Mouse (Mus musculus): ENCODE measurements around the gene Itga9. TPM values are rescaled to one million over a fixed set of nuclear protein-coding genes. Genes with fewer than 3 reads are reported as not detected.

Gene Itga9
- polyA plus RNA-seq, 1 experiment from 2014 or later, result 12.6 TPM

DNA sequence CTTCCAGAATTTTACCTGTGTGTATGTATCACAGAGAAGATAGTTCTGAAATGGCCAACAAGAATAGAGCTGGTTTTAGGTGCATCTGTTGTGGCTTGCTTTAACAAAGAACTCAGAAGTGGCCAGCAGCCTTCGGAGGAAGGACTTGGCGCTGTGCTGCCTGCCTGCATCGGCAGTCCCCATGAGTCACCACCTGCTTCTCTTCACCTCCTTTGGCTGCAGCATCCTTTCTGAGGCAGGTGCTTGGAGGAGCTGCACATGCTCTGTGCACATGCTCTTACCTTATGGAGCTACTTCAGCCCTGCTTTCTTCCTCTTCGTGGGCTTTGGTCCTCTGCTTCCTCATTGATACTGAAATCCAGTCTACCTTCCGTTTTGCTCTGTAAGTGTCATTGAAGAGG, 31.6 kb upstream of the Itga9 start:
- DNase-seq (ENCODE audit: low spot score) (no peak), ATAC-seq (replicated peaks; ENCODE audit: low FRiP score, low TSS enrichment, low read depth) (no peak)
- WGBS, result 96% methylated on average over 5 of the region's 5 CpGs
- no peak overlapping the region for H3K9ac ChIP-seq (ENCODE audit: low read length)
- no peaks in the 10 kb centered on the region for H3K27me3 ChIP-seq (replicated peaks; ENCODE audit: control insufficient read depth, insufficient read depth, low read length)
- H3K4me2 ChIP-seq (ENCODE audit: low read length), result no peak overlapping the region
- peaks cover 88% of the 10 kb centered on the region for H3K36me3 ChIP-seq (ENCODE audit: control insufficient read depth, insufficient read depth, low read length)
- no peak overlapping the region for H3K27ac ChIP-seq (ENCODE audit: low read depth)
- H3K4me3 ChIP-seq (ENCODE audit: low read depth, low read length), result no peak overlapping the region
- no peaks in the 10 kb centered on the region for H3K9me3 ChIP-seq (ENCODE audit: control insufficient read depth, low read length)
- H3K4me1 ChIP-seq (replicated peaks; ENCODE audit: control insufficient read depth, insufficient read depth, low read length), result no peaks in the 10 kb centered on the region

- Histone ChIP-seq H3K9ac (ENCODE audit: low read length) (no peak overlapping the region), H3K4me3 (ENCODE audit: low read depth, low read length) (no peak overlapping the region), H3K27ac (ENCODE audit: low read depth) (no peak overlapping the region), H3K27me3 (replicated peaks; ENCODE audit: control insufficient read depth, insufficient read depth, low read length) (no peaks in the 10 kb centered on the region), H3K9me3 (ENCODE audit: control insufficient read depth, low read length) (no peaks in the 10 kb centered on the region), H3K4me1 (replicated peaks; ENCODE audit: control insufficient read depth, insufficient read depth, low read length) (no peaks in the 10 kb centered on the region), H3K36me3 (ENCODE audit: control insufficient read depth, insufficient read depth, low read length) (peaks cover 72% of the 10 kb centered on the region), H3K4me2 (ENCODE audit: low read length) (no peak overlapping the region)
- ATAC-seq (replicated peaks; ENCODE audit: low FRiP score, low TSS enrichment, low read depth) (no peak), DNase-seq (ENCODE audit: low spot score) (no peak)
- WGBS, result 75% methylated on average over 6 of the region's 6 CpGs
These were observed 26.1 kb upstream of the Itga9 start for GRCm38 (mm10) chr9:118580371-118580770.

- H3K9ac ChIP-seq (ENCODE audit: low read length), result no peak overlapping the region
- 67% methylated on average over 6 of the region's 6 CpGs for WGBS
- no peak overlapping the region for H3K4me2 ChIP-seq (ENCODE audit: low read length)
- no peak for DNase-seq (ENCODE audit: low spot score)
- no peaks in the 10 kb centered on the region for H3K9me3 ChIP-seq (ENCODE audit: control insufficient read depth, low read length)
- H3K36me3 ChIP-seq (ENCODE audit: control insufficient read depth, insufficient read depth, low read length), result peaks cover 48% of the 10 kb centered on the region
- H3K27ac ChIP-seq (ENCODE audit: low read depth), result no peak overlapping the region
- H3K27me3 ChIP-seq (replicated peaks; ENCODE audit: control insufficient read depth, insufficient read depth, low read length), result no peaks in the 10 kb centered on the region
- no peak overlapping the region for H3K4me3 ChIP-seq (ENCODE audit: low read depth, low read length)
- no peaks in the 10 kb centered on the region for H3K4me1 ChIP-seq (replicated peaks; ENCODE audit: control insufficient read depth, insufficient read depth, low read length)
- no peak for ATAC-seq (replicated peaks; ENCODE audit: low FRiP score, low TSS enrichment, low read depth)
These were observed 23.7 kb upstream of the Itga9 start for GRCm38 (mm10) chr9:118582757-118583156.

GRCm38 (mm10) chr9:118584838-118585237, 21.7 kb upstream of the Itga9 start:
- 85% methylated on average over 1 of the region's 1 CpGs for WGBS
- H3K4me1 ChIP-seq (replicated peaks; ENCODE audit: control insufficient read depth, insufficient read depth, low read length), result peaks cover 5% of the 10 kb centered on the region
- ATAC-seq (replicated peaks; ENCODE audit: low FRiP score, low TSS enrichment, low read depth), result no peak
- H3K9me3 ChIP-seq (ENCODE audit: control insufficient read depth, low read length), result no peaks in the 10 kb centered on the region
- H3K4me2 ChIP-seq (ENCODE audit: low read length), result no peak overlapping the region
- DNase-seq (ENCODE audit: low spot score), result no peak
- H3K27ac ChIP-seq (ENCODE audit: low read depth), result no peak overlapping the region
- no peaks in the 10 kb centered on the region for H3K27me3 ChIP-seq (replicated peaks; ENCODE audit: control insufficient read depth, insufficient read depth, low read length)
- H3K9ac ChIP-seq (ENCODE audit: low read length), result no peak overlapping the region
- no peak overlapping the region for H3K4me3 ChIP-seq (ENCODE audit: low read depth, low read length)
- H3K36me3 ChIP-seq (ENCODE audit: control insufficient read depth, insufficient read depth, low read length), result peaks cover 31% of the 10 kb centered on the region

- Histone ChIP-seq H3K9ac (ENCODE audit: low read length) (no peak overlapping the region), H3K27me3 (replicated peaks; ENCODE audit: control insufficient read depth, insufficient read depth, low read length) (no peaks in the 10 kb centered on the region), H3K36me3 (ENCODE audit: control insufficient read depth, insufficient read depth, low read length) (peaks cover 27% of the 10 kb centered on the region), H3K4me2 (ENCODE audit: low read length) (no peak overlapping the region), H3K4me1 (replicated peaks; ENCODE audit: control insufficient read depth, insufficient read depth, low read length) (peaks cover 9% of the 10 kb centered on the region), H3K27ac (ENCODE audit: low read depth) (no peak overlapping the region), H3K9me3 (ENCODE audit: control insufficient read depth, low read length) (no peaks in the 10 kb centered on the region), H3K4me3 (ENCODE audit: low read depth, low read length) (no peak overlapping the region)
- ATAC-seq (replicated peaks; ENCODE audit: low FRiP score, low TSS enrichment, low read depth), result no peak
- no peak for DNase-seq (ENCODE audit: low spot score)
- WGBS, result 73% methylated on average over 6 of the region's 6 CpGs
These were observed 20.5 kb upstream of the Itga9 start for GRCm38 (mm10) chr9:118585998-118586397.

DNA sequence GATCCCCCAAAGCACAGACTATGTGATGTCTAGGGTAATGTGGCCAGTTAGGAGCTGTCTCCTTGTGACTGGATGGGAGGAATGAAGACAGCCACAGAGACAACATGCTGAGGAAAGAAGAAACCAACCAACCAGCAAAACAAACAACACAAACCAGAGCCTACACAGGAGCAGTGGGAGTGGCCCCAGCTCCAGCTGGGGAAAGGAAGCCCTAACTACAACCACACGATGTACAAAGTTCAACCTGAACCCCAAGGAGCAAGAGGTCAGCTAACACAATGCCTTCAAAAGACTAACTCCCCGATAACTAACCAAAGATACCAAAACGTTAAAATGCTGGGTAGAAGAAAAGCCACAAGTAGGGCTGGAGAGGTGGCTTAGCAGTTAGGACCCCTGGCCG, 19.4 kb upstream of the Itga9 start:
- H3K36me3 ChIP-seq (ENCODE audit: control insufficient read depth, insufficient read depth, low read length), result peaks cover 18% of the 10 kb centered on the region
- ATAC-seq (replicated peaks; ENCODE audit: low FRiP score, low TSS enrichment, low read depth) (no peak), DNase-seq (ENCODE audit: low spot score) (no peak)
- H3K4me3 ChIP-seq (ENCODE audit: low read depth, low read length), result no peak overlapping the region
- H3K4me2 ChIP-seq (ENCODE audit: low read length), result no peak overlapping the region
- H3K9ac ChIP-seq (ENCODE audit: low read length), result no peak overlapping the region
- no peaks in the 10 kb centered on the region for H3K27me3 ChIP-seq (replicated peaks; ENCODE audit: control insufficient read depth, insufficient read depth, low read length)
- H3K27ac ChIP-seq (ENCODE audit: low read depth), result no peak overlapping the region
- H3K4me1 ChIP-seq (replicated peaks; ENCODE audit: control insufficient read depth, insufficient read depth, low read length), result peaks cover 9% of the 10 kb centered on the region
- WGBS, result 70% methylated on average over 4 of the region's 4 CpGs
- no peaks in the 10 kb centered on the region for H3K9me3 ChIP-seq (ENCODE audit: control insufficient read depth, low read length)

DNA sequence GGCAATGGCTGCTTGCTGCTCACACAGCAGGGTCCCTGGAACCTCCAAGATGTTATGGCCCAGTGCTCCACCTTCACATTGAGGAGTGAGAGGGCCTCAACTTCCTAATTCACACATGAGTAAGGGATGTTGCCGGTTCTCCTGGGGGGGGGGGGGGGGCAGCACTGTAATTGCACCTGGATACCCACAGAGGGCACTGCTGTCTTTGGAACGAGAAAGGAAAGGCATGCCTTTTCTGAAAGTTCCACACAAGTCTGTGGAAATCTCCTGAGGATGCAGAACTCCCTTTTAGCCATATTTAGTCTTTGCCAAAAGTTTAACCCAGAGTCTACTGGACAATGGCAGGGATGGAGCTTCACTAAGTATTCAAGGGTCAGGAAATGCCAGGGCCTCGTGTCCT, 17.2 kb upstream of the Itga9 start:
- H3K27ac ChIP-seq (ENCODE audit: low read depth), result 0 out of 2 replicates have a peak overlapping the region, but pooled peaks have one; percentile 18
- H3K36me3 ChIP-seq (ENCODE audit: control insufficient read depth, insufficient read depth, low read length), result no peaks in the 10 kb centered on the region
- DNase-seq (ENCODE audit: low spot score), result peak; percentile 77
- no peak overlapping the region for H3K4me2 ChIP-seq (ENCODE audit: low read length)
- H3K4me3 ChIP-seq (ENCODE audit: low read depth, low read length), result no peak overlapping the region
- no peaks in the 10 kb centered on the region for H3K9me3 ChIP-seq (ENCODE audit: control insufficient read depth, low read length)
- H3K9ac ChIP-seq (ENCODE audit: low read length), result no peak overlapping the region
- no peaks in the 10 kb centered on the region for H3K27me3 ChIP-seq (replicated peaks; ENCODE audit: control insufficient read depth, insufficient read depth, low read length)
- no peak for ATAC-seq (replicated peaks; ENCODE audit: low FRiP score, low TSS enrichment, low read depth)
- H3K4me1 ChIP-seq (replicated peaks; ENCODE audit: control insufficient read depth, insufficient read depth, low read length), result peaks cover 9% of the 10 kb centered on the region
- 22% methylated on average over 3 of the region's 3 CpGs for WGBS

DNA sequence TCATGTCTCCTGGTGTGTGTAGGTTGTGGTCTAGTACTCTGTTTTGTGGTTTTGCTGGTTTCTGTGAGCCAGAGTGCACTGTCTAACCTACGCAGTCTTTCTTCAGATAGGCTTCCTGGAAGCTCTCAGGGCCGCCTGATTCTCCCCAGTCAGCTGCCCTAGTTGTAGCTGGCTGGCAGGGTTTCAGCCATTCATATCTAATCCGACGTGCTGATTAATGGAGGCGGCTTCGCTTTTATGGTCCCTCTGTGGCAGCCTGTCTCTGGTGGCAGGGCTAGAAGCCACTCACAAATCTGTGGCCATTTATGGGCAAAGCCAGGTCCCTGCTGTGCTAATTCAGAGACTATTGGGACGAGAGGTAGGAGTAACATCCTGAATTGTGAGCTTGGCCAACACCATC, 16.3 kb upstream of the Itga9 start:
- no peak overlapping the region for H3K9ac ChIP-seq (ENCODE audit: low read length)

DNA sequence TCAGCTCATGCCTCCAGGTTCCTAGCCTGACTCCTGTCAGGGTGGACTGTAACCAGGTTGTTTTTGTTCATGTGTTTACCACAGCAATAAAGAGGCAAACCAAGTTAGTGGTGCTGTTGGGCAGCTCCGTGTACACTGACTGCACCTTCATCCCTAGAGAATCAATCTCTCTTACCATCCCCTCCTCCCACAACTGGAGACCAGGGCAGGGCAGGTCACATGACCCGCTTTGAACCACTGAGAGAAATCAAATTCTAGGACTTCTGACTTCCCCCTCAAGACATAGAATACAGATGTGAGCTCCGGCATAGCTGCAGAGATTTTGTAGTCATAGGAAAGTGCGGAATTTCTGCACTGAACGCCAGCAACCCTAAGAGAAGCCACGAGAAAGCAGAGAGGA, 14.9 kb upstream of the Itga9 start:
- Histone ChIP-seq H3K4me2 (ENCODE audit: low read length) (no peak overlapping the region), H3K9ac (ENCODE audit: low read length) (no peak overlapping the region), H3K4me3 (ENCODE audit: low read depth, low read length) (no peak overlapping the region), H3K27ac (ENCODE audit: low read depth) (no peak overlapping the region), H3K9me3 (ENCODE audit: control insufficient read depth, low read length) (no peaks in the 10 kb centered on the region), H3K4me1 (replicated peaks; ENCODE audit: control insufficient read depth, insufficient read depth, low read length) (peaks cover 9% of the 10 kb centered on the region), H3K36me3 (ENCODE audit: control insufficient read depth, insufficient read depth, low read length) (no peaks in the 10 kb centered on the region), H3K27me3 (replicated peaks; ENCODE audit: control insufficient read depth, insufficient read depth, low read length) (no peaks in the 10 kb centered on the region)
- no peak for DNase-seq (ENCODE audit: low spot score)
- WGBS, result 71% methylated on average over 6 of the region's 6 CpGs
- ATAC-seq (replicated peaks; ENCODE audit: low FRiP score, low TSS enrichment, low read depth), result no peak

More for the DNA sequence above, 16.3 kb upstream of the Itga9 start:
- no peaks in the 10 kb centered on the region for H3K9me3 ChIP-seq (ENCODE audit: control insufficient read depth, low read length)
- no peak for ATAC-seq (replicated peaks; ENCODE audit: low FRiP score, low TSS enrichment, low read depth)
- H3K4me3 ChIP-seq (ENCODE audit: low read depth, low read length), result no peak overlapping the region
- WGBS, result 68% methylated on average over 7 of the region's 7 CpGs
- no peaks in the 10 kb centered on the region for H3K27me3 ChIP-seq (replicated peaks; ENCODE audit: control insufficient read depth, insufficient read depth, low read length)
- peak overlapping the region; percentile 18; the same call in 1 of the 2 replicates for H3K27ac ChIP-seq (ENCODE audit: low read depth)
- H3K4me1 ChIP-seq (replicated peaks; ENCODE audit: control insufficient read depth, insufficient read depth, low read length), result peaks cover 9% of the 10 kb centered on the region
- no peaks in the 10 kb centered on the region for H3K36me3 ChIP-seq (ENCODE audit: control insufficient read depth, insufficient read depth, low read length)
- no peak overlapping the region for H3K4me2 ChIP-seq (ENCODE audit: low read length)
- DNase-seq (ENCODE audit: low spot score), result no peak
